Mouse (Mus musculus): Measurements from ENCODE around the gene Olfr1510.
"Not testable (repeated sequence)": the region's sequence is repeated elsewhere in the genome, so short reads cannot be mapped to it uniquely, and the experiment has no call there.

Olfr1510 gene

DNA sequence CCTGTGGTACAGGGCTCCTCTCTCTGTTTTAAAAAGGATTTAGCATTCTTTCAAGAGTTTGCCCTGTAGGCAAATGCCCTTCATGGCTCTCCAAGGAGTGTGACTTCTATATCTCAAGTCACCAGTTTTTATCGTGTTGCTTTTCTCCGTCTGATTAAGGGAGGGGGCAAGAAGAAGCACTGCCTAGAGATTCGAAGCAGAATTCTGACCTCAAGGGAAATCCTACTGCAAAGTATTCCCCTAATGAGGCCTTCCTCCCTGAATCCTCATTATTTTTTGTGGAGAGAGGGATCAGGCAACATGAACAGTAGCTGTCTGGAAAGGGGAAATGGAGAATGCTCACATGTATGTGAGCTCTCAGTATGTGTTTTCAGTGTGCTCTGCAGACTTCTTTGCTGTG is at the start of gene Olfr1510:
Gene Olfr1510 (minus strand): TSS at position 101 of the 400 bp plus-strand sequence.
- DNase-seq, result no peak

GRCm38 (mm10) chr14:52461928-52462327 is 47.8 kb upstream of the Olfr1510 start:
- no peak for DNase-seq

- no peak for DNase-seq
These were observed 37.0 kb upstream of the Olfr1510 start for GRCm38 (mm10) chr14:52451138-52451537.

DNA sequence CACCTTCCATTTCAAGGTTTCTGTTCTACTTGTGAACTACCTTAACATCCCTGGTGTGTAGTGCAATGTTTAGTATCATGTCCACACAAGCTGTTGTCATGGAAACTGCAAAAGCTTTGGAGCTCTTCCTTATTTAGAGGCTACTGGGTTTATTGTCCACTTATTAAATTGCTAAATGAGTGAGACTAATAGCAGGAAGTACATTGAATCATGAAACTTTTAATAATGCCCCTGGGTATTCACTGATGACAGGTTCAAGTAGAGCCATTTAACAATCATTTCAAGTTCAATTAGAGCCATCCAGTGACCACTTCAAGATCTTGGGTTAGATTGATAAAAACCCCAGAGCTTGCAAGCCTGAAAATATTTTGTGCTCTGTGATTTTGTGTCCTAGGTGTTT is 28.5 kb upstream of the Olfr1510 start, which contains the start of gene Olfr1509:
Gene Olfr1509 (plus strand): TSS at position 301 of the 400 bp plus-strand sequence.
- DNase-seq, result no peak

- no peak for DNase-seq
These were observed 13.5 kb upstream of the Olfr1510 start for GRCm38 (mm10) chr14:52427686-52428085.

- DNase-seq, result not testable (repeated sequence)
These were observed 3.8 kb downstream of the Olfr1510 start for GRCm38 (mm10) chr14:52410142-52410919.

GRCm38 (mm10) chr14:52397279-52397678 is 16.9 kb downstream of the Olfr1510 start, which contains the start of gene Olfr1511:
Gene Olfr1511, minus strand, starts transcription at chr14:52397379.
- no peak for DNase-seq

- DNase-seq, result not testable (repeated sequence)
These were observed 23.9 kb downstream of the Olfr1510 start for GRCm38 (mm10) chr14:52390084-52390848.

- DNase-seq, result no peak
These were observed 35.1 kb downstream of the Olfr1510 start, which contains the start of gene Olfr1512 for GRCm38 (mm10) chr14:52379068-52379467. Gene Olfr1512, minus strand, starts transcription at chr14:52379168.

DNA sequence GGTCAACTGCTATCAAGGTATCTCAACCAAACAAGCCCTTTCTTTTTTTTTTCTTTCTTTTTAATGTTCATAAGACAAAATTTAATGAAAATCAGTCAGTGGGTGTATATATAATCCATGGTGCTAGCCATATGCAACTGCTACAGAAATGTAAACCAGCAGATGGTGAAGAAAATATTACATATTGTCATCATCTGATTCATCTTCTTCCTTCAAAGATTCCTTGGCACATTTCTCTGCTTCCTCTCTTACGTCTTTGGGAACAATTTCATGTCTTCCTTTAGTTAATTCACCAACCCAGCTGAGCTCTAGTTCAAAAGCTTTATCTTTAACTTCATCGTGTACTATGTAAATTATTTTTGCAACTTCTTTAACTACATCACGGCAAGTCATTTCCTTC is 45.4 kb downstream of the Olfr1510 start:
- no peak for DNase-seq

All from lung, postnatal 14 days (tissue).